Mouse (Mus musculus) layer of hippocampus, adult 18-20 months (tissue): ENCODE measurements around the gene Gcgr. TPM values are rescaled to one million over a fixed set of nuclear protein-coding genes. Genes with fewer than 3 reads are reported as not detected.
A peak's percentile ranks its signal among the peaks of the same experiment; 100 is the strongest.

ENCODE experiments used
- DNase-seq, 2 experiments: peaks; one replicate each; pipeline ENCODE4 v3.0.0; 2022; ENCODE audit warnings: low spot score in 2 of 2
- total RNA-seq, 2 experiments: library from RNA; stranded (reverse); gene quantifications; 2 replicates each; pipeline ENCODE4 v1.2.3; 2021

The Gcgr gene
- total RNA-seq, 2 experiments from 2014 or later, result not detected

- DNase-seq, result no peak
These were observed 34.6 kb downstream of the Gcgr start for GRCm38 (mm10) chr11:120565114-120565513.

DNA sequence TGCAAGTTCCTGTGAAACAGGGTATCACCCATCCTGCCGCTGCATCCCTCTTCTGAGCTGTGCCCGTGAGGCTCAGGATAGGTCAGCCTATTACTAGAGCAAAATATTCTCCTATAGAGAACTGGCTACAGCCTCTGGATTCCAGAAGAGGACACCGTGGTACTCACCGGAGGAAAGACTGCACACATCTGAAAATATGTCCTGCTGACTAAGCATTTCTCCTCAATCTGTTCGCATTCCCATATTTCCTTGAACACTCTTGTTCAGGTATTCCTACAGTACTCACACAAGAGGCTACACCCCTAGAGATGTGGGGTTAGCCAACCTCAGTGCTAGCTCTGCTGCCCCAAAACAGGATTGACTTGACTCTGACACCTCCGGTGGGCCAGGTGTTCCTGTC, 37.8 kb downstream of the Gcgr start:
- DNase-seq, result no peak

DNA sequence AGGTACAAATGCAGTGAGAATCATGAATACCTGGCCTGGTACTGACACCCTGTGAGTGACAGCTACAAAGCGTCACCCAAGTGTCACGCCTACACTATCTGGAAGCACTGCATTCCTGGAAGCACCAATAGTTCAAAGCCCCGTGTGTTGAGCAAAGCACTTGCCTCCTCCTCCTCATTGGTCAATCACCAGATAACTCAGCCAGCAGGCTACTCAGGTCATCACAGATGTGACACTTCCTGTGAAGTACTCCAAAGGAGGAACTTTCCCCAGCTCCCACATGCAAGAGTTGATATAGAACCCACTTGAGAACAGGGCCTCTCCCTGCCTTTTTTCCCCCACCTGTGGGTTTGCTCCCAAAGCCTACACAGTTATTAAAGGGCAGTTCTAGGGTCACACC, 40.6 kb downstream of the Gcgr start:
- no peak for DNase-seq

DNA sequence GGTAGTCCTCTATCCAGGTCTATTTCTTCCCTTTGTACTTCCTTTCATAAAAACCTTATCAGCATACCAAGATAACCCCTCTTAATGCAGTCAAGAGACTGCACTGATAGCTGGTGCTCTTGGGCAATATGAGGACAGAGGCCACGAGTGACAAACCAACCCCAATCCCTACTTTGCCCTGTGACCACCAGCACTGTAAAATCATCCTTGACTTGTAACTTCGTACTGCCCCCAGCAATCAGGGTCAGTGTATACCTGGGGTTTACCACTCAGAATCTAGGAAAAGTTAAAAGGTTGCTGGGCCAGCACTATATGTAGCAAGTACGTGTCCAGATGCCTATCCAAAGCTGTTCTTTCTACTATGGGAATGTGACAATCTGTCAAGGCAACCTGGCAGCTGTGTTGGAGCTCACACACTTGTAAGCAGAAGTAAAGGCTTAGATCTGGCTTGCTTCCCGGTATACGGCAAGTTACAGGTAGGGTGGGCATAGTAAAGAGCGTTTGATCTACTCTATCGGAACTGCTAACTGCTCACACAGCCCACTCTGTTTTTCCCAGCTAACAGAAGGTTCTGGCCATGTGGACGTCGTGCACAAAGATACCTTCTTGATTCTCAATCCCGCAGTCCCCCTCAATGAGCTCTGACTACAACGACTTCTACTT, 41.4 kb downstream of the Gcgr start:
- no peak for DNase-seq

GRCm38 (mm10) chr11:120572417-120572751, 41.9 kb downstream of the Gcgr start:
- no peak for DNase-seq

DNA sequence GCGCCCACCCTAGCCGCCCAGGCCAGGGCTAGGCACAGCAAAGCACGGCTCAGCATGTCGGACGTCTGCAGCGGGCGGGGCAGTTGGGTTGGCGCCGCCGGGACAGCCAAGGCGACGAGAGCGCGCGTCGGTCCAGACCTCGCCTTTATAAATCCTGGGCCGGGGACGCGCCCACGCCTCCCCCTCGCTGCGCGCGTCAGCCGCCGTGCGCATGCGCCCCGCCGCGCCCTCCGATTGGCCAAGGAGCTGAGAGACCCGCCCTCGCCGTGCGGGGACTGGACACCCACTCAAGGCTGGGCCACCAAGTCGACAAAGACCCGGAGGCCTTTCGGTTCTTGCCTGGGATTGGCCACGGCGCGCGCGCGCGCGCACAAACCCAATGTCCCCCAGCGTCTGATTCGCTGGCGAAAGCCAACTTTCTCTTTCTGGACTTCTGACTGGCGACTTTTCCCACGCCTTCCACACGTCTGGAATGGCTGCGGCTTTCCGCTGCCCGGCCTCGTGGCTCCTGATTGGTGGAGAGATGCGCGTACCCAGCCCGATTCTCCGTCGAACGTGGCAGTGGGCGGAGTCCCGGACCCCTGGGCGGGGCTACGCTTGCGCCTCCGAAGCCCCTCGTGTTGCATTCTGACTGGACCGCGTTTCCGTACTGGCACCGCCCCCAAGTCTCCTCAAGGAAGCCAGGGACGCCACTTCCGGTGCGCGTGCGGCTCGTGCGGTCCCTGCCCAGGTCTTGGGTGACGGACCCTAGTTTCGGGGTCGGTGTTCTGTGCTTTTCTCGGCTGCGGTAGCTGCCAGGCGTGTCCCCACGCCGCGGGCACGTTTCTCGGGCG, 42.5 kb downstream of the Gcgr start, which contains the start of gene P4hb:
TSS of gene P4hb (minus strand) at position 502 of the 833 bp plus-strand sequence.
- DNase-seq, result peak; percentile 100

DNA sequence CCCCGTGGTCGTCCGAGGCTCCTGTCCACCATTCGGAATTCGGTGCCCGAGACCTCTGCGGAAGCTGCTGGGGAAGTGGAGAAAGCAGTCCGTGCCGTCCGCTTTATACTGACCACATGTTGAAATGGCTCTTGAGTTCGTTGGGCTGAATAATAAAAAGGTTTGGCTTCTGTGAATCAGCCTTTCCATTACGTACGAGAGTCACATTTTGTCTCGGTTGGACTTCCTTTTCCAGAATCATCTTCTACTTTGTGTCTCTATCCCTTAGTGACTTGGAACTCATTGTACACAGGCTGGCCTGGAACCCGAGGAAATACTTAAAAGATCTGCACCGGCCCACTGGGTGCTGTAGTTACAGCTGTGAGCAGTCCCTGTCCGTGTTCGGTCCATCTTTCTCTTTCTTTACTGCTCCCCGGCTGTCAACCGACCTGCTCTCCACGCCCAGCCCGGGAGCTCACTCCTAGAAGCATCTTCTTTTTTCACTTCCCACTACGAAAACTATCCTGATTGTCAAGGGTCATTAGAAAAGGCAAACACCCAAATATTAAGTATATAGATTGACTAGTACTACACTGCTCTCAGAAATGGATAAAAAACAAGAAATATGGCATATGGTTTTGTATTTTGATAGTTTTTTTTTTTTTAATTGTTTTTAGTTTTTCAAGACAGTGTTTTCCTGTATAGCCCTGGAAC, 43.2 kb downstream of the Gcgr start:
- DNase-seq, result no peak

DNA sequence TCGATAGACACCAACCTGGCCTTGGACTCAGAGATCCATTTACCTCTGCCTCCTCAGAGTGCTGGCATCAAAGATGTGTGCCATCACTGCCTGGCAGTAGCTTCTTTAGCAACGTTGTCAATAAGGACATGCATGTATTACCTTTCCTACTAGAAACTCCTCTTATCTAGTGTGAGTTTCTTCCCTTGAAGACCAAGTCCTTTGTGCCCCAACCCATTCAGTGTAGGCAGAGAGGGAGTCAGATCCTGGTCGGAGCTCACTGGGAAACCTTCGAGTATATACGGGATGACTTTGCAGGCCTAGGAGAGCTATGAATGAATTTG, 43.7 kb downstream of the Gcgr start:
- DNase-seq, result no peak

DNA sequence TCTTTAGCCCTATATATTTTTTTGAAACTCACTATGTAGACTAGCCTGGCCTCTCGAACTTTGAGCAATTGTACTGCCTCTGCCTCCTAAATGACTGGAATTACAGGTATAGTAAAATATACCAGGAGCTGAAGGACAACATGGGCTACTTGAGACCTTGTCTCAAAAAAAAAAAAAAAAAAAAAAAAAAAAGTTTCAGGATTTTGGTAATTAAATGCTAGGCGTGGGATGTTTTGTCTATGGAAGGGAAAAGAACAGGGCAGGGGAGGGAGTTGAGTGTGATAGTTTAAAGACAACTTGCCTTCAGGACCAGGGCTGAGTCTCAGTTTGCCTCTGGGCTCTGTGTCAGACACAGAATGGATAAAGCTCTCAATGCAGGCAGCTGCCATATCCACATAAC, 44.5 kb downstream of the Gcgr start:
- no peak for DNase-seq

GRCm38 (mm10) chr11:120575940-120576339, 45.4 kb downstream of the Gcgr start:
- DNase-seq, result no peak

GRCm38 (mm10) chr11:120576365-120576981, 46.0 kb downstream of the Gcgr start:
- DNase-seq, result no peak

- peak in 1 of 2 experiments; percentile 14 for DNase-seq
These were observed 46.9 kb downstream of the Gcgr start for GRCm38 (mm10) chr11:120577211-120578023.

- no peak for DNase-seq
These were observed 47.7 kb downstream of the Gcgr start for GRCm38 (mm10) chr11:120578024-120578693.

DNA sequence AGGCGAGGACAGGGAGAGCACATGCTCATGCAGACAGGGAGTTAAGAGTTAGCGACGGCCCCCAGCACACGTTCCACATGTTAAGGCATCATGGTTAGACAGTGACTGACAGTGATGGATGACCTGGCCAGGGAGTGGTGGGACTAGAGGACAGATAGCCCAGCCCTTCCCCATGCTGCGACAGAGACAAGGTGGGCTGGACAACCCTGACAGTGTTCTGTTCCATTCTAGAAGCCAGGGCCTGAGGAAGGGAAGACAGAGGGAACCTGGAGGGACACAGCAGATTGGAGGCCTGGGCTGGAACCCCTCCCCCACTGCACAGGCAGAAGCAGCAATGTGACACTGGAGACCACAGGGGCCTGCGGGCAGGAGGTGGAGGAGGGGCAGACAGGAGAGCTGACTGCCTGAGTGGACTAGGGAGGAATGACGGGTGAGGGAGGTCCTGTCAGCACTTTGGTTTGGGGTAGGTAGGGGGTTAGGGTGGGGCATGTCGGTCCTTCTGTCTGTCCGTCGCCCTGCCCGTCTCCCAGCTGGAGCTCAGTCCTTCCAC, 48.3 kb downstream of the Gcgr start:
- DNase-seq, result no peak

GRCm38 (mm10) chr11:120579316-120580107, 49.0 kb downstream of the Gcgr start:
- peak in 1 of 2 experiments; percentile 78 for DNase-seq

DNA sequence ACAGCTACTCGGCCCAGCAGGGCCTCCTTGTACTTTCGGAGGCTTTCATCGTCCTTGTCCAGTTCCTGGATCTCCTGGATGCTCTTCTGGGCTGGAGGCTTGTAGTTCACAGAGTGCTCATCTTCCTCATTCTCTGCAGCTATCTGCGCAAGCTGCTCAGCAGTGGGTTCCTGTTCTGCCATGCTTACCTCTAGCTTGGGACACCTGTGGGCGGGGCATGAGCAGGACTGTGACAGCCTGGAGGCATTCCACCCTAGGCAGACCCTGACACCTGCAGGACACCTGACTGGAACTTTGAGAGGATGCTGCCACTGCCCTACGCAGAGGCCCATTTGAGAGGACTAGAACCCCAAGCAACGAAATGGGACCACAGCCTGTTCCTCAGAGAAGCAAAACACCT, 49.7 kb downstream of the Gcgr start:
- DNase-seq, result no peak

GRCm38 (mm10) chr11:120580871-120581331, 50.4 kb downstream of the Gcgr start:
- DNase-seq, result peak in 1 of 2 experiments; percentile 39

DNA sequence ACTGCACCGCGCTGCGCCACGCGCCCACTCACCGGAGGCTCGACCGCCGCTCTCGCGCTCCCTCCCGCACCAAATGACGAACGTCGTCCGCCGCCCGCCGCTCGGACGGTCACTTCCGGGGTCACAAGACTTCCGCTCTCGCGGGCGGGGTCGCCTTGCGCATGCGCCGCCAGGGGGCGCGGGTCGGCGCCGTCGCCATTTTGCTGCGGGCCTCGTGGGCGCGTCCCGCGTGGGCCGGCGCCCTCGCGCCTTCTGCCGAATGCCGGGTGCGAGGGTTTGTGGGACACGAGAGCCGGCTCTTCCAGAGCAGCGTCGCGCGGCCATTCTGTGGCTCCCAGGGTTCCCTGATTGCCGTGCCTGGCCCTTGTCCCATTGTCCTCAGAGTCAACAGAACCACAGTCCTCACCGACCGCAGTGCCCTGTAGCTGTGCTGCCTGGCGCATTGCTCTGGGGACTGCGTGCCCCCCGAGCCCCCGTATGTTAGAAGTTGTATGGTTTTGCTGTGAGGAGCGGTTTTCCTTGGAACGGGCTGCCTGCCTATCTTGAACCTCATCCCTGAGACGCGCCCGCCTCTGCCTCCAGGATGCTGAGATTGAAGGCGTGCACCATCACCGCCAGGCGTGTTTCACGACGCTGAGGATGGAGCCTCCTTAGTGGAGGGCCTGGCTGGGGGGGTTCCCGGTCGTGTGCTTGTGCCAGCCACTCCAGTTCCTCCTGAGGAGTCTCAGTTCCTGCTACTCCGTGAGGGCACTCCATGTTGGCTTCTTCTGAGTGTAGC, 51.2 kb downstream of the Gcgr start, which contains the start of gene Arhgdia:
TSS of gene Arhgdia (minus strand) at position 135 of the 778 bp plus-strand sequence.
- peak; percentile 85 to 91 for DNase-seq
